Comparison of ENCODE assay signal across 14 mouse cellular contexts in the genomic region with DNA sequence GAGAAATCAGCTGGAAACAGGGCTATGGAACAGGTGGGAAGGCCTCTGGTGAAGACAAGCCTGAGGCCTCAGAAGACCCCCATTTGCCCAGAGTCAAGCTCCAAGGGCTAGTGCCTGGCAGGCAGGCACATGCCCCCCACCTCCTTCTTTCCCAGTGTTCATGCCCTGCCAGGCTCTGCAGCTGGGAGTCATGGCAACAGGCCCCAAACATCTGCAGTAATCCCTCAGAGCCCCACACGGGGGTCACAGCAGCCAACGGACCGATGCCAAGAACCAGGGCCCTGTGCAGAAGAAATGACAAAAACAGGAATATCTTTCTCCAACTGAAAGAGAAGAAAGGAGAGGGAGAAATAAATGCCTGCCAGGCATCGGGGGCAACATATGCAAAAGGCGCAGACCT. TPM values are rescaled to one million over a fixed set of nuclear protein-coding genes. Genes with fewer than 3 reads are reported as not detected.
DNase-seq lines count a peak whose midpoint lies in the region; ATAC-seq and TF ChIP-seq lines count a peak whose summit lies in the region.
"Had no signal": no experiment of that assay in that cellular context is flagged by ENCODE, and none has a peak within 500 bp of the region (broad histone marks: within the 10 kb centered on the region; RNA-seq: fewer than 3 reads in every experiment).

No protein-coding gene starts in this region.

- H3K27me3 ChIP-seq in hindbrain, embryonic 13.5 days = no peaks in the 10 kb centered on the region
- no peaks in the 10 kb centered on the region for H3K27me3 ChIP-seq in hindbrain, embryonic 12.5 days
- no peaks in the 10 kb centered on the region for H3K27me3 ChIP-seq in embryonic facial prominence, embryonic 15.5 days
- no peaks in the 10 kb centered on the region for H3K27me3 ChIP-seq in intestine, postnatal 0 days (replicated peaks; ENCODE audit: control insufficient read depth, insufficient read depth, low read length)
- H3K27me3 ChIP-seq: megakaryocyte, embryonic 14.5 days had no signal

- H3K4me2 ChIP-seq in hindbrain, embryonic 13.5 days = no peak overlapping the region
- H3K4me2 ChIP-seq in hindbrain, embryonic 12.5 days (replicated peaks) = no peak overlapping the region
- no peak overlapping the region for H3K4me2 ChIP-seq in embryonic facial prominence, embryonic 15.5 days (replicated peaks)
- H3K4me2 ChIP-seq in intestine, postnatal 0 days (replicated peaks; ENCODE audit: low read depth) = peak overlapping the region; percentile 18; the same call in 1 of the 2 replicates

- peaks cover 46% of the 10 kb centered on the region for H3K4me1 ChIP-seq in hindbrain, embryonic 13.5 days (replicated peaks)
- peaks cover 25% of the 10 kb centered on the region for H3K4me1 ChIP-seq in hindbrain, embryonic 12.5 days
- peaks cover 44% of the 10 kb centered on the region for H3K4me1 ChIP-seq in embryonic facial prominence, embryonic 15.5 days
- H3K4me1 ChIP-seq in intestine, postnatal 0 days (replicated peaks; ENCODE audit: control insufficient read depth, insufficient read depth, low read length) = peaks cover 42% of the 10 kb centered on the region

- H3K9ac ChIP-seq in hindbrain, embryonic 13.5 days = no peak overlapping the region
- no peak overlapping the region for H3K9ac ChIP-seq in hindbrain, embryonic 12.5 days
- no peak overlapping the region for H3K9ac ChIP-seq in embryonic facial prominence, embryonic 15.5 days
- H3K9ac ChIP-seq in intestine, postnatal 0 days (ENCODE audit: low read depth, low read length) = no peak overlapping the region
- H3K9ac ChIP-seq: liver, embryonic 14.5 days had no signal

- no peak for TF ChIP-seq CTCF in intestine, postnatal 0 days (IDR thresholded peaks at IDR 0.05; ENCODE audit: low read depth)

- no peak overlapping the region for H3K4me3 ChIP-seq in hindbrain, embryonic 13.5 days
- no peak overlapping the region for H3K4me3 ChIP-seq in hindbrain, embryonic 12.5 days
- no peak overlapping the region for H3K4me3 ChIP-seq in embryonic facial prominence, embryonic 15.5 days (replicated peaks)
- no peak overlapping the region for H3K4me3 ChIP-seq in intestine, postnatal 0 days (ENCODE audit: low read depth, low read length)
- H3K4me3 ChIP-seq: megakaryocyte, embryonic 14.5 days had no signal

- peak overlapping the region; percentile 35; the same call in 1 of the 2 replicates for H3K27ac ChIP-seq in hindbrain, embryonic 13.5 days
- H3K27ac ChIP-seq in hindbrain, embryonic 12.5 days = no peak overlapping the region
- 0 out of 2 replicates have a peak overlapping the region, but pooled peaks have one; percentile 23 for H3K27ac ChIP-seq in embryonic facial prominence, embryonic 15.5 days (replicated peaks)
- peak overlapping the region; percentile 96 for H3K27ac ChIP-seq in intestine, postnatal 0 days (ENCODE audit: low read depth, low read length)
- H3K27ac ChIP-seq: kidney, postnatal 0 days; liver, embryonic 14.5 days had no signal

- no peaks in the 10 kb centered on the region for H3K36me3 ChIP-seq in hindbrain, embryonic 13.5 days
- no peaks in the 10 kb centered on the region for H3K36me3 ChIP-seq in hindbrain, embryonic 12.5 days
- no peaks in the 10 kb centered on the region for H3K36me3 ChIP-seq in embryonic facial prominence, embryonic 15.5 days
- H3K36me3 ChIP-seq in intestine, postnatal 0 days (ENCODE audit: control insufficient read depth, insufficient read depth) = peaks cover 7% of the 10 kb centered on the region

- WGBS in hindbrain, embryonic 13.5 days = 70% methylated on average over 5 of the region's 5 CpGs
- 68% methylated on average over 5 of the region's 5 CpGs for WGBS in hindbrain, embryonic 12.5 days
- 55% methylated on average over 5 of the region's 5 CpGs for WGBS in embryonic facial prominence, embryonic 15.5 days
- 79% methylated on average over 5 of the region's 5 CpGs for WGBS in intestine, postnatal 0 days

- no peaks in the 10 kb centered on the region for H3K9me3 ChIP-seq in hindbrain, embryonic 13.5 days
- no peaks in the 10 kb centered on the region for H3K9me3 ChIP-seq in hindbrain, embryonic 12.5 days (replicated peaks)
- H3K9me3 ChIP-seq in embryonic facial prominence, embryonic 15.5 days (replicated peaks) = no peaks in the 10 kb centered on the region
- no peaks in the 10 kb centered on the region for H3K9me3 ChIP-seq in intestine, postnatal 0 days (ENCODE audit: control insufficient read depth)
- H3K9me3 ChIP-seq: megakaryocyte, embryonic 14.5 days had no signal

- DNase-seq in brain, adult 2 months (ENCODE audit: low read depth, low spot score) = peak; percentile 71
- no peak for DNase-seq in heart, adult 8-10 months (ENCODE audit: low spot score)
- no peak for DNase-seq in right cerebral cortex, postnatal 4 days
- DNase-seq: cerebellum, adult 2 months; thymus, adult 2 months had no signal

- no peak for ATAC-seq in hindbrain, embryonic 13.5 days (ENCODE audit: low FRiP score)
- ATAC-seq in hindbrain, embryonic 12.5 days (ENCODE audit: low FRiP score) = no peak
- ATAC-seq in embryonic facial prominence, embryonic 15.5 days (ENCODE audit: insufficient number of reproducible peaks, low FRiP score, low TSS enrichment, low read depth) = no peak
- ATAC-seq in intestine, postnatal 0 days = no peak
- no peak for ATAC-seq in megakaryocyte, adult 5-6 weeks (ENCODE audit: poor library complexity, severe bottlenecking)
- ATAC-seq: lung, postnatal 0 days had no signal

RNA-seq across cellular contexts. Expression of a gene that starts 20.8 kb away (rescaled TPM):
- 23.0 and 23.4 TPM in 2 replicates for polyA plus RNA-seq in hindbrain, embryonic 13.5 days (2015; fragmentation: Nextera tagmentation; extraction: Ambion mirVana)
- 16.6 and 17.1 TPM in 2 replicates for polyA plus RNA-seq in hindbrain, embryonic 12.5 days (2016; fragmentation: Nextera tagmentation; extraction: Ambion mirVana)
- 13.6 and 14.2 TPM in 2 replicates for polyA plus RNA-seq in embryonic facial prominence, embryonic 15.5 days (2015; fragmentation: Nextera tagmentation; extraction: Ambion mirVana)
- polyA plus RNA-seq in intestine, postnatal 0 days (2015; fragmentation: Nextera tagmentation; extraction: Ambion mirVana) = 56.3 and 57.4 TPM in 2 replicates
- 10.4 and 10.7 TPM in 2 replicates for total RNA-seq in megakaryocyte, adult 5-6 weeks (2015)
- total RNA-seq in megakaryocyte, adult 5-6 weeks (2017) = 14.0 and 16.6 TPM in 2 replicates
- 1 to 10 TPM; 6.9 to 8.0 (median 7.6) TPM for total RNA-seq in heart, adult 8-10 months (2022)

RNA-seq across cellular contexts. Expression of a gene that starts 59.5 kb away (rescaled TPM):
- 51.7 and 54.3 TPM in 2 replicates for polyA plus RNA-seq in hindbrain, embryonic 13.5 days (2015; fragmentation: Nextera tagmentation; extraction: Ambion mirVana)
- polyA plus RNA-seq in hindbrain, embryonic 12.5 days (2016; fragmentation: Nextera tagmentation; extraction: Ambion mirVana) = 35.1 and 38.2 TPM in 2 replicates
- polyA plus RNA-seq in embryonic facial prominence, embryonic 15.5 days (2015; fragmentation: Nextera tagmentation; extraction: Ambion mirVana) = 24.5 and 24.7 TPM in 2 replicates
- 10.8 and 12.2 TPM in 2 replicates for polyA plus RNA-seq in intestine, postnatal 0 days (2015; fragmentation: Nextera tagmentation; extraction: Ambion mirVana)
- 7.1 and 10.4 TPM in 2 replicates for total RNA-seq in megakaryocyte, adult 5-6 weeks (2015)
- total RNA-seq in megakaryocyte, adult 5-6 weeks (2017) = 9.9 and 12.2 TPM in 2 replicates
- 1 to 10 TPM; 5.9 to 7.3 (median 6.6) TPM for total RNA-seq in heart, adult 8-10 months (2022)

RNA-seq across cellular contexts. Expression of a gene that starts 59.6 kb away (rescaled TPM):
- polyA plus RNA-seq in hindbrain, embryonic 13.5 days (2015; fragmentation: Nextera tagmentation; extraction: Ambion mirVana) = 11.5 and 12.2 TPM in 2 replicates
- polyA plus RNA-seq in hindbrain, embryonic 12.5 days (2016; fragmentation: Nextera tagmentation; extraction: Ambion mirVana) = 10.8 and 11.7 TPM in 2 replicates
- 8.7 and 10.2 TPM in 2 replicates for polyA plus RNA-seq in embryonic facial prominence, embryonic 15.5 days (2015; fragmentation: Nextera tagmentation; extraction: Ambion mirVana)
- polyA plus RNA-seq in intestine, postnatal 0 days (2015; fragmentation: Nextera tagmentation; extraction: Ambion mirVana) = 22.7 and 23.6 TPM in 2 replicates
- total RNA-seq in megakaryocyte, adult 5-6 weeks (2015) = 13.4 and 13.9 TPM in 2 replicates
- total RNA-seq in megakaryocyte, adult 5-6 weeks (2017) = 9.7 and 11.4 TPM in 2 replicates
- total RNA-seq in heart, adult 8-10 months (2022) = 1 to 10 TPM; 3.5 to 4.7 (median 4.4) TPM
